ENCODE assay signal across 11 mouse cellular contexts in genomic region chr6:53795078-53795477, GRCm38 (mm10). TPM values are rescaled to one million over a fixed set of nuclear protein-coding genes. Genes with fewer than 3 reads are reported as not detected.
DNase-seq lines count a peak whose midpoint lies in the region; ATAC-seq lines count a peak whose summit lies in the region.
"Had no signal": no experiment of that assay in that cellular context is flagged by ENCODE, and none has a peak within 500 bp of the region (broad histone marks: within the 10 kb centered on the region; RNA-seq: fewer than 3 reads in every experiment).

No protein-coding gene starts in this region.

- H3K4me3 ChIP-seq in heart, embryonic 13.5 days, result no peak overlapping the region
- H3K4me3 ChIP-seq in midbrain, embryonic 13.5 days (replicated peaks), result no peak overlapping the region
- no peak overlapping the region for H3K4me3 ChIP-seq in midbrain, embryonic 10.5 days
- no peak overlapping the region for H3K4me3 ChIP-seq in hindbrain, embryonic 15.5 days
- no peak overlapping the region for H3K4me3 ChIP-seq in stomach, embryonic 16.5 days (replicated peaks; ENCODE audit: low read length)
- H3K4me3 ChIP-seq: layer of hippocampus, adult 2 months had no signal

- no peak overlapping the region; the same call in 1 of the 2 replicates for H3K9ac ChIP-seq in heart, embryonic 13.5 days
- H3K9ac ChIP-seq in midbrain, embryonic 13.5 days (replicated peaks), result no peak overlapping the region
- no peak overlapping the region for H3K9ac ChIP-seq in hindbrain, embryonic 15.5 days
- no peak overlapping the region for H3K9ac ChIP-seq in stomach, embryonic 16.5 days (ENCODE audit: low read length)

- DNase-seq in heart, postnatal 4 days, result no peak
- no peak for DNase-seq in midbrain, embryonic 10.5 days (ENCODE audit: low spot score)
- no peak for DNase-seq in left cerebral cortex, adult 18-20 months (ENCODE audit: low spot score in 2 of 2)
- no peak for DNase-seq in right cerebral cortex, postnatal 14 days

- no peak for ATAC-seq in heart, embryonic 13.5 days (ENCODE audit: extremely low read depth, insufficient number of reproducible peaks, low FRiP score, low TSS enrichment)
- ATAC-seq in midbrain, embryonic 13.5 days, result 0 out of 2 replicates have a peak, but pooled peaks have one; percentile 56
- no peak for ATAC-seq in hindbrain, embryonic 15.5 days (ENCODE audit: low FRiP score, low read depth)
- no peak for ATAC-seq in stomach, embryonic 16.5 days (ENCODE audit: insufficient read depth, low FRiP score)

- no peaks in the 10 kb centered on the region for H3K9me3 ChIP-seq in heart, embryonic 13.5 days
- no peaks in the 10 kb centered on the region for H3K9me3 ChIP-seq in midbrain, embryonic 13.5 days
- no peaks in the 10 kb centered on the region for H3K9me3 ChIP-seq in midbrain, embryonic 10.5 days (replicated peaks)
- no peaks in the 10 kb centered on the region for H3K9me3 ChIP-seq in hindbrain, embryonic 15.5 days
- H3K9me3 ChIP-seq in stomach, embryonic 16.5 days (replicated peaks; ENCODE audit: control insufficient read depth, low read length), result no peaks in the 10 kb centered on the region

- H3K27ac ChIP-seq in heart, embryonic 13.5 days (replicated peaks), result no peak overlapping the region
- no peak overlapping the region for H3K27ac ChIP-seq in midbrain, embryonic 13.5 days
- no peak overlapping the region for H3K27ac ChIP-seq in midbrain, embryonic 10.5 days (replicated peaks)
- H3K27ac ChIP-seq in hindbrain, embryonic 15.5 days (replicated peaks), result no peak overlapping the region
- no peak overlapping the region for H3K27ac ChIP-seq in stomach, embryonic 16.5 days (ENCODE audit: low read length)
- H3K27ac ChIP-seq: layer of hippocampus, adult 2 months; macrophage had no signal

- WGBS in heart, embryonic 13.5 days, result 41% methylated on average over 11 of the region's 11 CpGs
- WGBS in midbrain, embryonic 13.5 days, result 46% methylated on average over 11 of the region's 11 CpGs
- WGBS in midbrain, embryonic 10.5 days, result 52% methylated on average over 11 of the region's 11 CpGs
- WGBS in hindbrain, embryonic 15.5 days, result 49% methylated on average over 11 of the region's 11 CpGs
- 43% methylated on average over 11 of the region's 11 CpGs for WGBS in stomach, embryonic 16.5 days

- peaks cover 19% of the 10 kb centered on the region; the same call in 1 of the 2 replicates for H3K27me3 ChIP-seq in heart, embryonic 13.5 days (replicated peaks)
- peaks cover 11% of the 10 kb centered on the region for H3K27me3 ChIP-seq in midbrain, embryonic 13.5 days
- peaks cover 50% of the 10 kb centered on the region for H3K27me3 ChIP-seq in midbrain, embryonic 10.5 days (ENCODE audit: low read depth, poor library complexity, severe bottlenecking)
- no peaks in the 10 kb centered on the region for H3K27me3 ChIP-seq in hindbrain, embryonic 15.5 days
- peaks cover 6% of the 10 kb centered on the region; the same call in 1 of the 2 replicates for H3K27me3 ChIP-seq in stomach, embryonic 16.5 days (ENCODE audit: control insufficient read depth, insufficient read depth, low read length)
- H3K27me3 ChIP-seq: CH12.LX had no signal

- no peaks in the 10 kb centered on the region for H3K36me3 ChIP-seq in heart, embryonic 13.5 days
- no peaks in the 10 kb centered on the region for H3K36me3 ChIP-seq in midbrain, embryonic 13.5 days
- no peaks in the 10 kb centered on the region for H3K36me3 ChIP-seq in midbrain, embryonic 10.5 days
- H3K36me3 ChIP-seq in hindbrain, embryonic 15.5 days, result no peaks in the 10 kb centered on the region
- no peaks in the 10 kb centered on the region for H3K36me3 ChIP-seq in stomach, embryonic 16.5 days (ENCODE audit: control insufficient read depth, insufficient read depth, low read length)

- H3K4me2 ChIP-seq in heart, embryonic 13.5 days, result peak overlapping the region; percentile 48
- peak overlapping the region; percentile 33; the same call in 1 of the 2 replicates for H3K4me2 ChIP-seq in midbrain, embryonic 13.5 days (replicated peaks)
- H3K4me2 ChIP-seq in hindbrain, embryonic 15.5 days, result peak overlapping the region; percentile 35
- H3K4me2 ChIP-seq in stomach, embryonic 16.5 days (ENCODE audit: low read depth, low read length), result peak overlapping the region; percentile 20

- peaks cover 3% of the 10 kb centered on the region; the same call in 1 of the 2 replicates for H3K4me1 ChIP-seq in heart, embryonic 13.5 days
- H3K4me1 ChIP-seq in midbrain, embryonic 13.5 days (replicated peaks), result peaks cover 9% of the 10 kb centered on the region; the same call in 1 of the 2 replicates
- H3K4me1 ChIP-seq in midbrain, embryonic 10.5 days, result peaks cover 14% of the 10 kb centered on the region
- peaks cover 12% of the 10 kb centered on the region for H3K4me1 ChIP-seq in hindbrain, embryonic 15.5 days (replicated peaks)
- no peaks in the 10 kb centered on the region for H3K4me1 ChIP-seq in stomach, embryonic 16.5 days (ENCODE audit: control insufficient read depth, insufficient read depth, low read length)

RNA-seq across cellular contexts. Expression of gene Tril, which starts 25.6 kb away (rescaled TPM):
- 6.7 and 8.9 TPM in 2 replicates for polyA plus RNA-seq in heart, embryonic 13.5 days (2015; fragmentation: Nextera tagmentation; extraction: Ambion mirVana)
- total RNA-seq in heart, postnatal 4 days (2021), result 10 to 100 TPM; 10.1 to 11.5 TPM
- 10.2 and 12.3 TPM in 2 replicates for polyA plus RNA-seq in midbrain, embryonic 13.5 days (2015; fragmentation: Nextera tagmentation; extraction: Ambion mirVana)
- 32.7 and 35.2 TPM in 2 replicates for polyA plus RNA-seq in midbrain, embryonic 10.5 days (2016; fragmentation: Nextera tagmentation; extraction: Ambion mirVana)
- 17.8 and 18.8 TPM in 2 replicates for polyA plus RNA-seq in hindbrain, embryonic 15.5 days (2015; fragmentation: Nextera tagmentation; extraction: Ambion mirVana)
- polyA plus RNA-seq in stomach, embryonic 16.5 days (2015; fragmentation: Nextera tagmentation; extraction: Ambion mirVana), result 18.3 and 19.6 TPM in 2 replicates
- 10 to 100 TPM; 33.0 to 33.6 TPM for total RNA-seq in left cerebral cortex, adult 18-20 months (2021)
- total RNA-seq: CH12.LX had no signal
- polyA plus RNA-seq: macrophage had no signal
